Mouse (Mus musculus): Measurements from ENCODE around the gene Gps2. TPM values are rescaled to one million over a fixed set of nuclear protein-coding genes. Genes with fewer than 3 reads are reported as not detected.

Gps2 gene
- polyA plus RNA-seq, 1 experiment from 2014 or later: 48.9 TPM

GRCm38 (mm10) chr11:69895291-69895690, 18.4 kb upstream of the Gps2 start, which contains the start of gene Acap1:
Gene Acap1, minus strand, starts transcription at chr11:69895539.
- Histone ChIP-seq H3K4me1 (ENCODE audit: insufficient read depth) (peaks cover 23% of the 10 kb centered on the region), H3K27ac (ENCODE audit: low read depth) (peak within 1 kb of the TSS; percentile 85), H3K4me3 (ENCODE audit: low read depth, low read length) (peak within 1 kb of the TSS; percentile 26), H3K9ac (replicated peaks) (peak within 1 kb of the TSS; percentile 10; the same call in 1 of the 2 replicates), H3K4me2 (ENCODE audit: low read depth, low read length) (peak within 1 kb of the TSS; percentile 49), H3K27me3 (ENCODE audit: insufficient read depth, low read length) (0 out of 2 replicates have a peak, but pooled peaks cover 5% of the 10 kb centered on the region), H3K9me3 (ENCODE audit: low read length) (no peaks in the 10 kb centered on the region), H3K36me3 (replicated peaks; ENCODE audit: insufficient read depth, low read length) (0 out of 2 replicates have a peak, but pooled peaks cover 2% of the 10 kb centered on the region)
- DNase-seq (peak; percentile 64), ATAC-seq (peak; percentile 46; the same call in 1 of the 2 replicates)
- 39% methylated on average over 4 of the region's 4 CpGs for WGBS (ENCODE audit: insufficient replicate concordance)
- no peak for TF ChIP-seq EP300 (IDR thresholded peaks at IDR 0.05; ENCODE audit: low read depth)

- Histone ChIP-seq H3K27ac (ENCODE audit: low read depth) (no peak overlapping the region), H3K36me3 (replicated peaks; ENCODE audit: insufficient read depth, low read length) (peaks cover 8% of the 10 kb centered on the region), H3K4me1 (ENCODE audit: insufficient read depth) (peaks cover 30% of the 10 kb centered on the region), H3K9me3 (ENCODE audit: low read length) (no peaks in the 10 kb centered on the region), H3K9ac (replicated peaks) (peak overlapping the region; percentile 87), H3K4me3 (ENCODE audit: low read depth, low read length) (peak overlapping the region; percentile 93), H3K4me2 (ENCODE audit: low read depth, low read length) (peak overlapping the region; percentile 99), H3K27me3 (ENCODE audit: insufficient read depth, low read length) (0 out of 2 replicates have a peak, but pooled peaks cover 7% of the 10 kb centered on the region)
- TF ChIP-seq EP300 (IDR thresholded peaks at IDR 0.05; ENCODE audit: low read depth) (no peak), CTCF (IDR thresholded peaks at IDR 0.05; ENCODE audit: low read depth) (no peak)
- ATAC-seq (no peak), DNase-seq (no peak)
- WGBS (ENCODE audit: insufficient replicate concordance): 48% methylated on average over 4 of the region's 4 CpGs
Observed at GRCm38 (mm10) chr11:69899870-69900269, 13.8 kb upstream of the Gps2 start.

DNA sequence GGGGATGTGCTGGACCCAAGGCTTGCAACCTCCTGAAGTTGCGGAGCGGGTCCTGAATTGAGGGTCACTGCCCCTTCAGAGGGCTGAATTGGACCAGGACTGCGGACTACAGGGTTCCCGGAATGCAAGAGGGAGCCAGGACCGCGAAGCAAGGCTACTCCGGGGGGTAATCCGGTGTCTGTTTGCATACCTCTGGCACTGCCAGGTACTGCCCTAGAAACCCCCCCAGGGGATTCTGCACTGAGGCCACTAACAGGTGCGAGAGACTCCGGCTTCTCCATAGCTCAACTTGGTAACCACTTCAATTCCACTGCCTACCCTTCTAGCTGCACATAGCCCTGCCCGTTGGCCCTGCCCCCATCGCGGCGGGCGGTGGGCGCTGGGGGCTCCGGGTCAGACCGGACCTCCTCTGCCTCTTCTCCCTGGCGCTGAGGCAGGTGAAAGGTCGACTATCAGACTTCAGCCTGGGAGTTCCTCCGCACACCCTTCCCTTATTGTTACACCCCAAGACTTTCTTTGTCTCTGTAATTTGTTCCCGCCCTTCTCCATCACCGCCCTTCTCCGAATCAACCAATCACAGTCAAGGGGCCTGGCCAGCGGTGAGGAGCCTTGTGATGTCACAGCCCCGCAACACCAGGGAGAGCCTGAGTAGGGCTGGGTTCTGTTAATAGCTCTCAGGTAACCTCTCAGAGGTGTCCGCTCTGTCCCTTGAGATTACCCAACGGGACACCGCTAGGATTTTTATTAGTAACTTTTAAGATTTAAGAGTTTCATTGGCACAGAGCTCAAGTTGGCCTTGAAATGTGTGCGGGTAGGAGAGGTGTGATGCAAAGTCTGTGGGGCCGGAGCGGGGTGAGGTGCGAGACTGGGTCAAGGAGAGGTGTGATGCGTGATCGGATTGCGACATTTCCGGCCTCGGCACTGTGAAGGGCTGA, 12.9 kb upstream of the Gps2 start, which contains the start of the genes 2810408A11Rik and Neurl4:
2810408A11Rik (minus strand) TSS at position 517 of the 935 bp plus-strand sequence.
Neurl4 (plus strand) TSS at position 602 of the 935 bp plus-strand sequence.
- TF ChIP-seq EP300 (IDR thresholded peaks at IDR 0.05; ENCODE audit: low read depth) (peak; percentile 50; the same call in 1 of the 2 replicates), CTCF (IDR thresholded peaks at IDR 0.05; ENCODE audit: low read depth) (no peak)
- WGBS (ENCODE audit: insufficient replicate concordance): under 1% methylated on average over 38 of the region's 38 CpGs
- H3K4me2 ChIP-seq (ENCODE audit: low read depth, low read length): peak within 1 kb of the TSS; percentile 99
- H3K36me3 ChIP-seq (replicated peaks; ENCODE audit: insufficient read depth, low read length): peaks cover 14% of the 10 kb centered on the region
- H3K27ac ChIP-seq (ENCODE audit: low read depth): peak within 1 kb of the TSS; percentile 99
- H3K4me1 ChIP-seq (ENCODE audit: insufficient read depth): peaks cover 24% of the 10 kb centered on the region
- ATAC-seq (peak; percentile 84), DNase-seq (peak; percentile 89)
- 0 out of 2 replicates have a peak, but pooled peaks cover 7% of the 10 kb centered on the region for H3K27me3 ChIP-seq (ENCODE audit: insufficient read depth, low read length)
- H3K9me3 ChIP-seq (ENCODE audit: low read length): no peaks in the 10 kb centered on the region
- H3K4me3 ChIP-seq (ENCODE audit: low read depth, low read length): peak within 1 kb of the TSS; percentile 93
- peak within 1 kb of the TSS; percentile 87 for H3K9ac ChIP-seq (replicated peaks)

DNA sequence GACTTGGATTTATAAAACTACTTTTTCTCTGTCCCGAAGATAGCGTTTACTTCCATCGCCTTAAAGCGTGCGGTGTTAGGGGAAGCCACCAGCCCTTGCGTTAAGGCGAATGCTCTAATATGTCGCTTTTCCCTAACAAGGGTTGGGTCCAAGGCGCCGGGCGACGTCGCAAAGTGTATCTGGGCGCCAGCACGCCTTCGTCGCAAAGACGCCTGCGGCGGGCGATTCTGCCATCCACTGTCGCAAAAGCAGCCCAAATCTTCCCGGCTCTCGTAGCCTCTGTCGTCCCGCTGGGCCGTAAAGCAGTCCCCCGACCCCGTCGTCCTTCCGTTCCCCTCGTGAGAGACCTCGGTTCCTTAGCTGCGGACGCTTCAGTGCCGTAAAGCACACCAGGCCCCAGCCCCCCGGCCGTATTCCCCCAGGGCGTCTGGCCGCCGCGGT, 12.3 kb upstream of the Gps2 start:
- TF ChIP-seq EP300 (IDR thresholded peaks at IDR 0.05; ENCODE audit: low read depth): no peak
- no peak for TF ChIP-seq CTCF (IDR thresholded peaks at IDR 0.05; ENCODE audit: low read depth)
- no peaks in the 10 kb centered on the region for H3K9me3 ChIP-seq (ENCODE audit: low read length)
- peak overlapping the region; percentile 99 for H3K27ac ChIP-seq (ENCODE audit: low read depth)
- peaks cover 21% of the 10 kb centered on the region for H3K36me3 ChIP-seq (replicated peaks; ENCODE audit: insufficient read depth, low read length)
- WGBS (ENCODE audit: insufficient replicate concordance): under 1% methylated on average over 42 of the region's 42 CpGs
- DNase-seq: peak; percentile 92
- peak overlapping the region; percentile 93 for H3K4me3 ChIP-seq (ENCODE audit: low read depth, low read length)
- H3K4me2 ChIP-seq (ENCODE audit: low read depth, low read length): peak overlapping the region; percentile 99
- H3K4me1 ChIP-seq (ENCODE audit: insufficient read depth): peaks cover 21% of the 10 kb centered on the region
- H3K9ac ChIP-seq (replicated peaks): peak overlapping the region; percentile 87
- H3K27me3 ChIP-seq (ENCODE audit: insufficient read depth, low read length): 0 out of 2 replicates have a peak, but pooled peaks cover 7% of the 10 kb centered on the region
- peak; percentile 84 for ATAC-seq

DNA sequence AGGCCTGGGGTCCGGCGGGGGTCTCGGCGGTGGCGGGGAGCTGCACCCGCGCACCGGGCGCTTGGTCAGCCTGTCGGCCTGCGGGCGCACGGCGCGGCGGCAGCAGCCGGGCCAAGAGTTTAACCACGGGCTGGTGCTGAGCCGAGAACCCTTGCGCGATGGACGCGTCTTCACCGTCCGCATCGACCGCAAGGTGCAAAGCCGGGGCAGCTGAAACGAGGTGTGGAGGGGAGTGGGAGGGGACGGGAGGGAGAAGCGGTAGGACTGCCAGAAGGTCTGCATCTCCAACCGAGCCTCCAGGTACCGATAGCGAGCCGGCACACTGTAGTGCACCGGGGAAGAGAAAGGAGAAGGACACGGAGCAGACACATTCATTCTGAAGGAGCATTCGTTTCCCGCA, 11.7 kb upstream of the Gps2 start:
- TF ChIP-seq EP300 (IDR thresholded peaks at IDR 0.05; ENCODE audit: low read depth) (no peak), CTCF (IDR thresholded peaks at IDR 0.05; ENCODE audit: low read depth) (no peak)
- DNase-seq: peak; percentile 46
- 0 out of 2 replicates have a peak, but pooled peaks cover 7% of the 10 kb centered on the region for H3K27me3 ChIP-seq (ENCODE audit: insufficient read depth, low read length)
- peaks cover 27% of the 10 kb centered on the region for H3K36me3 ChIP-seq (replicated peaks; ENCODE audit: insufficient read depth, low read length)
- H3K4me2 ChIP-seq (ENCODE audit: low read depth, low read length): peak overlapping the region; percentile 99
- H3K4me1 ChIP-seq (ENCODE audit: insufficient read depth): peaks cover 21% of the 10 kb centered on the region
- peak overlapping the region; percentile 93 for H3K4me3 ChIP-seq (ENCODE audit: low read depth, low read length)
- WGBS (ENCODE audit: insufficient replicate concordance): 7% methylated on average over 33 of the region's 39 CpGs
- ATAC-seq: peak; percentile 16
- H3K9ac ChIP-seq (replicated peaks): peak overlapping the region; percentile 87
- H3K9me3 ChIP-seq (ENCODE audit: low read length): no peaks in the 10 kb centered on the region
- peak overlapping the region; percentile 99 for H3K27ac ChIP-seq (ENCODE audit: low read depth)

- DNase-seq (peak; percentile 22), ATAC-seq (no peak)
- H3K4me2 ChIP-seq (ENCODE audit: low read depth, low read length): peak overlapping the region; percentile 99
- H3K27me3 ChIP-seq (ENCODE audit: insufficient read depth, low read length): 0 out of 2 replicates have a peak, but pooled peaks cover 7% of the 10 kb centered on the region
- peak overlapping the region; percentile 93 for H3K4me3 ChIP-seq (ENCODE audit: low read depth, low read length)
- H3K9ac ChIP-seq (replicated peaks): 0 out of 2 replicates have a peak overlapping the region, but pooled peaks have one; percentile 16
- WGBS (ENCODE audit: insufficient replicate concordance): 84% methylated on average over 13 of the region's 13 CpGs
- TF ChIP-seq CTCF (IDR thresholded peaks at IDR 0.05; ENCODE audit: low read depth) (no peak), EP300 (IDR thresholded peaks at IDR 0.05; ENCODE audit: low read depth) (no peak)
- peaks cover 37% of the 10 kb centered on the region for H3K36me3 ChIP-seq (replicated peaks; ENCODE audit: insufficient read depth, low read length)
- H3K9me3 ChIP-seq (ENCODE audit: low read length): no peaks in the 10 kb centered on the region
- no peak overlapping the region for H3K27ac ChIP-seq (ENCODE audit: low read depth)
- peaks cover 21% of the 10 kb centered on the region for H3K4me1 ChIP-seq (ENCODE audit: insufficient read depth)
Observed at GRCm38 (mm10) chr11:69902972-69903371, 10.7 kb upstream of the Gps2 start.
